Mouse (Mus musculus) erythroblast, embryonic 14.5 days (primary cell): ENCODE measurements around the gene Rgl3. TPM values are rescaled to one million over a fixed set of nuclear protein-coding genes. Genes with fewer than 3 reads are reported as not detected.

Source experiments
- H3K27me3 ChIP-seq: 2 replicates; pipeline ENCODE4 v1.6.1; 2012; ENCODE audit warnings: inconsistent platforms; ENCODE audit not compliant: control insufficient read depth
- H3K36me3 ChIP-seq: 2 replicates; pipeline ENCODE4 v1.6.1; 2012; ENCODE audit warnings: mild to moderate bottlenecking, inconsistent platforms; ENCODE audit not compliant: control insufficient read depth
- H3K4me1 ChIP-seq: 2 replicates; pipeline ENCODE4 v1.6.1; 2012; ENCODE audit warnings: inconsistent platforms; ENCODE audit not compliant: control insufficient read depth
- H3K4me3 ChIP-seq: replicated peaks from 2 replicates; pipeline ENCODE3; 2012; ENCODE audit warnings: moderate library complexity, mild to moderate bottlenecking, inconsistent platforms
- H3K9me3 ChIP-seq: 2 replicates; pipeline ENCODE4 v1.6.1; 2012; ENCODE audit warnings: low read length, inconsistent platforms, mixed read lengths; ENCODE audit not compliant: control insufficient read depth
- GATA1 ChIP-seq: IDR thresholded peaks from 2 replicates; pipeline ENCODE4 v1.6.1; 2012; ENCODE audit warnings: low read length, inconsistent platforms, mixed read lengths
- TAL1 ChIP-seq: IDR thresholded peaks from 3 replicates; pipeline ENCODE4 v1.6.1; 2012; ENCODE audit warnings: low read length, inconsistent platforms, mixed read lengths
- polyA plus RNA-seq: library from polyadenylated mRNA; stranded (reverse); fragments of >175 nt; gene quantifications from 2 replicates; pipeline ENCODE4 v1.2.3, GENCODE M21; 2012

Rgl3 gene
- polyA plus RNA-seq, 1 experiment, result 0.01 TPM

DNA sequence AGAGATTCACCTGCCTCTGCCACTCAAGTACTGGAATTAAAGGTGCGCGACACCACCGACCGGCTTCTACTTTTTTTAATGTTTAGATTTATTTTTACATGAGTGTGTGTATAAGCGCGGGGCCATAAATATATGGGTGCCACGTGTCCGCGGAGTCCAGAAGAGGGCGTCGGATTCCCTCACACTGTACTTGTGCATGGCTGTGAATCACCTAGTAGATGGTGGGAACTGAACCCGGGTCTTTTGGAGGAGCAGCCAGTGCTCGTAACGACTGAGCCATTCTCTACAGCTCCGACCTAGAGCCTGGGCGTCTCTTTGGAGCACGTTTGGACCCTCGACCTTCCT lies 34.0 kb downstream of the Rgl3 start:
- peaks cover 53% of the 10 kb centered on the region for H3K4me1 ChIP-seq
- no peak for TF ChIP-seq GATA1
- no peak for TF ChIP-seq TAL1
- H3K4me3 ChIP-seq, result peak overlapping the region; percentile 73
- peaks cover 5% of the 10 kb centered on the region; the same call in 1 of the 2 replicates for H3K27me3 ChIP-seq
- peaks cover 39% of the 10 kb centered on the region for H3K36me3 ChIP-seq
- peaks cover 2% of the 10 kb centered on the region; the same call in 1 of the 2 replicates for H3K9me3 ChIP-seq

DNA sequence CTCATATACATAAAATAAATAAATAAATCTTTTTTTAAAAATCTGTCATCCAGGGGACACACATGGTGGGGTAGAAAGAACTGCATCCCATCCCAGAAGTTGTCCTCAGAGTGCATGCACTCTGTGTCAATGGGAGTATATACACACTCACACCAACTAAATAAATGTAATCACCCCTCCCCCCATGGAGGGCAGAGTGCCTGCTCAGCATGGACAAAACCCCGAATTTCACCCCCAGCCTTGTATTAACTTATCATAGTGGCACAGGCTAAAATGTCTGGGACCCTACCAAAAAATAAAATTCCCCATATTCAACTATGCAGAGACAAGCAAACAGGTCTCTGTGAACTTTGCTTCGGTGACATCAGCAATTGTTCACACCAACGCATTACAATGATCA lies 34.6 kb downstream of the Rgl3 start:
- peaks cover 2% of the 10 kb centered on the region; the same call in 1 of the 2 replicates for H3K9me3 ChIP-seq
- H3K27me3 ChIP-seq, result peaks cover 5% of the 10 kb centered on the region; the same call in 1 of the 2 replicates
- peak overlapping the region; percentile 73 for H3K4me3 ChIP-seq
- TF ChIP-seq TAL1, result no peak
- TF ChIP-seq GATA1, result no peak
- H3K4me1 ChIP-seq, result peaks cover 48% of the 10 kb centered on the region
- peaks cover 33% of the 10 kb centered on the region for H3K36me3 ChIP-seq

DNA sequence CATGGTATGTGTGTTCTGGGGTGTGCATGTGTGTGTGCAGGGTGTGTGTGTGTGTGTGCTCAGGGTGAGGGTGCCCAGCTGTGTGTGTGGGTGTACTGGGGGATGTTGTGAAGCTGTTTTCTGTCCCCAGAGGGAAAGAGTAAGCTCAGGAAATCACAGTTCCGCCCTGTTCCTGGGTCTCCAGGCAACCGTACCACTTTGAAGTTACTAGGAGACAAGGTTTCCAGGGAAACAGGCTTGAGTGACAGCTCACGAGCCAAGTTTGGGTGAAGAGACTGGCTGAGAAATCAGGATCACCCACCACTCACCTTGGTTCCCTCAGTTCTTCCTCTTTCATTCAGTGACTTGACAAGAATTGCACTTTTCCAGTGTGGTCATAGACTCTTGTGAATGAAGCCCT lies 35.6 kb downstream of the Rgl3 start:
- Histone ChIP-seq H3K9me3 (peaks cover 2% of the 10 kb centered on the region; the same call in 1 of the 2 replicates), H3K27me3 (peaks cover 6% of the 10 kb centered on the region), H3K4me1 (peaks cover 37% of the 10 kb centered on the region), H3K36me3 (peaks cover 23% of the 10 kb centered on the region), H3K4me3 (no peak overlapping the region)
- TF ChIP-seq GATA1, result no peak
- no peak for TF ChIP-seq TAL1

DNA sequence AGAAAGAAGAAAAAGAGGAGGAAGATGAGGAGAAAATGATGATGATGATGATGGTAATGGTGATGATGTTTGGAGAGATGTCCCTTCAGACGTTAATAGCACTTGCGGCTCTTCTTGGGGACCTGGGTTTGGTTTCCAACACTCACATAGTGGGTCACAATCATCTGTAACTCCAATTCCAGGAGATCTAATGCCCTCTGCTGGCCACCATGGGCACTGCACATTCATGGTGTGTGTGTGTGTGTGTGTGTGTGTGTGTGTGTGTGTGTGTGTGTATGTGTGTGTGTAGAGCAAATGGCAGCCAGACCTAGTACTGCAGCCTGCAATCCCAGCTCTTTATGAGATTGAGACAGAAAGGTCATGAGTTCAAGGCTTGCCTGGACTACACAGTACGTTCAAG lies 37.3 kb downstream of the Rgl3 start:
- Histone ChIP-seq H3K27me3 (peaks cover 23% of the 10 kb centered on the region), H3K36me3 (peaks cover 7% of the 10 kb centered on the region), H3K9me3 (peaks cover 2% of the 10 kb centered on the region; the same call in 1 of the 2 replicates), H3K4me3 (no peak overlapping the region), H3K4me1 (peaks cover 27% of the 10 kb centered on the region)
- TF ChIP-seq GATA1, result no peak
- no peak for TF ChIP-seq TAL1

DNA sequence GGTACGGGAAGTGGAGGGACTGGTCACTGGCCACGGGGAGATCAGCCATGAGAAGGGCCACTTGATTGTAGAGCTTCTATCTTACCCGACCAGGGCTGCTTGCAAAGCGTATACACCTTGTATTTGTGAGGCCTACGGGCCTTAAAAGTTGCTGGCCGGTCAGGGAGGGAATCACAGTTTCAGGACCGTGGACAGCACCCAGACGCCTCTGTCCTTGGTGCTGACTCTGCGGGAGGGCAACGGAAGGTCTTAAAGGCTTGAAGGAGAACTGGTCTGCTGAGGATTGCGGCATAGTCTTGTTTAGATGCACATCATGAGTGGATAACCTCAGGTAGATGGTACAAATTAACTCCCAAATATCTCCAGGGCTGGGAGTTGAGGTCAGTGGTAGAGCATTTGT lies 38.9 kb downstream of the Rgl3 start:
- Histone ChIP-seq H3K36me3 (no peaks in the 10 kb centered on the region), H3K9me3 (peaks cover 2% of the 10 kb centered on the region; the same call in 1 of the 2 replicates), H3K4me3 (no peak overlapping the region), H3K4me1 (peaks cover 15% of the 10 kb centered on the region), H3K27me3 (peaks cover 28% of the 10 kb centered on the region)
- TF ChIP-seq GATA1, result no peak
- TF ChIP-seq TAL1, result no peak

DNA sequence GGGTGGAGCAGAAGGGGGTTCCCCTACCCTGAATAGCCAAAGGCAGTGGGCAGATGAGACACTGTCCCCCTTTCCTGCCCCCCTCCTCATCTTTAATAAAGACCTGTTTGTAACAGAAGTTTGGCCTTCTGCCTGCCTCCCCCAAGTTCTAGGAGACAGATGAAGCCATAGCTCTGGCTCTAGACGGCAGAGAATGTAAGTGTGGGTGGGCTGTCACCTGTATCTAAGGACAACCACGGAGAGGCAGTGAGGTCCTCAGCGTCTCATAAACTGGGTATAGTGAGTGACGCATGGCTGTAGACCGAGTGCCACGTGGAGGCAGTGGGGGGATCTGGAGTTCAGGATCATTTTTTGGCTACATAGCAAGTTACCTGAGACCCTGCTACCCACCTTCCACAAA lies 40.5 kb downstream of the Rgl3 start:
- peaks cover 32% of the 10 kb centered on the region for H3K27me3 ChIP-seq
- no peaks in the 10 kb centered on the region for H3K36me3 ChIP-seq
- H3K9me3 ChIP-seq, result peaks cover 4% of the 10 kb centered on the region; the same call in 1 of the 2 replicates
- no peak for TF ChIP-seq TAL1
- TF ChIP-seq GATA1, result no peak
- H3K4me1 ChIP-seq, result peaks cover 16% of the 10 kb centered on the region
- H3K4me3 ChIP-seq, result no peak overlapping the region

DNA sequence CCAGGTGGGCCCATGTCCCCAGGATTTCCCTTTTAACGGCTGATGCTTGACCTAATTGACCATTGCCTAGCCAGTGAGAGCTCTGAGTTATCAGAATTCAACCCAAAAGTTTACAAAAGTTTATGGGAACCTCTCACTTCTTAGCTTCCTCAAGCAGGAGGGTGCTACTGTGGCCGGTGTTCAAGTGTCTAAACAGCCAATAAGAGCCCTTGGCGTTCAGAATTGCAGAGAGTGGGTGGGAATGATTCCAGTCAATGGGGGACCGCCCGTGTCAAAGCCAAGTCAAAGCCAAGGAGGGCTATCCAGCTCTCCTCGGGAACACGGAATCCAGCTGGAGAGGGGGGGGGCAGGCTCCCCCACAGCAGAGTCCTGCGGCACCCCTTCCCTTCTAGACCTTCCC lies 41.1 kb downstream of the Rgl3 start:
- Histone ChIP-seq H3K27me3 (peaks cover 37% of the 10 kb centered on the region), H3K36me3 (no peaks in the 10 kb centered on the region), H3K4me1 (peaks cover 16% of the 10 kb centered on the region), H3K4me3 (no peak overlapping the region), H3K9me3 (peaks cover 10% of the 10 kb centered on the region)
- TF ChIP-seq GATA1 (no peak), TAL1 (no peak)

DNA sequence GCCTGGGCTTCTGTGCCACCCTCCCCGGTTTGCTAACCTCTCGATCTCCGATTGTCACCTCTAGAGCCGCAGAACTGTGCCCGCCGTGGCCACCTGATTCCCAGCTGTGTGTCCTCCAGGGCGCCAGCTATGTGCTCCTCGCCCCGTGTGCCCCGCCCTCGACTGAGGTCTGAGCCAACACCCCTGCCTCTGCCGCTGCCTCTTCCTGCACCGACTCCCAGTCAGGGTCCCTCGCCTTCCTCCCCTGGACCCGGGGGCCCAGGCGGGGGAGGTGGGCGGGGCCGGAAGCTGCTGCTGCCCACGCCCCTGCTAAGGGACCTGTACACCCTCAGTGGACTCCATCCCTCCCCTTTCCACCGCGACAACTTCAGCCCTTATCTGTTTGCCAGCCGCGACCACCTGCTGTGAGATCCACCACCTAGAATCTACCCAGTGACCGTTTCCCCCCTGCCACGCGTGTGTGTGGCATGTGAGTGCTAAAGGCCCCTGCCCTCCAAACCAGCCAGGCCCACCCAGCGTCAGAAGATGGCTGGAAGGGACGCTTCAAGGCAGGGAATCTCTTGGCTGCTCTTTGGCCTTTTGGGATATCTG lies 41.6 kb downstream of the Rgl3 start:
- no peak overlapping the region for H3K4me3 ChIP-seq
- no peaks in the 10 kb centered on the region for H3K36me3 ChIP-seq
- peaks cover 38% of the 10 kb centered on the region for H3K27me3 ChIP-seq
- TF ChIP-seq GATA1 (no peak), TAL1 (no peak)
- peaks cover 16% of the 10 kb centered on the region for H3K4me1 ChIP-seq
- H3K9me3 ChIP-seq, result peaks cover 10% of the 10 kb centered on the region

DNA sequence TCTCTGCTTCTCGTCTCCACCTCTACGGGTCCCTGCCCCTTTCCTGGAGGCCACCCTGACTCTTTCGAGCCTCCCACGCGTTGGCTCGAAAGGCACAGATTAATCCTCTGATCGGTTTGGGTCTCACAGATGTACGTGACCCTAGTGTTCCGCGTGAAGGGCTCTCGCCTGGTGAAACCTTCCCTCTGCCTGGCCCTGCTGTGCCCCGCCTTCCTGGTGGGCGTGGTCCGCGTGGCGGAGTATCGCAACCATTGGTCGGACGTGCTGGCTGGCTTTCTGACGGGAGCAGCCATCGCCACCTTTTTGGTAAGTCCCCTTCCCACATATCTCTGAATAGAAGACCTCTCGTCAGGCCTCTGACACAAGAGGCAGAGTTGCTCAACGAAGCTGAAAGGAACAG lies 45.0 kb downstream of the Rgl3 start:
- Histone ChIP-seq H3K4me1 (peaks cover 16% of the 10 kb centered on the region), H3K27me3 (peaks cover 38% of the 10 kb centered on the region), H3K36me3 (no peaks in the 10 kb centered on the region), H3K9me3 (peaks cover 8% of the 10 kb centered on the region), H3K4me3 (no peak overlapping the region)
- TF ChIP-seq TAL1 (no peak), GATA1 (no peak)

DNA sequence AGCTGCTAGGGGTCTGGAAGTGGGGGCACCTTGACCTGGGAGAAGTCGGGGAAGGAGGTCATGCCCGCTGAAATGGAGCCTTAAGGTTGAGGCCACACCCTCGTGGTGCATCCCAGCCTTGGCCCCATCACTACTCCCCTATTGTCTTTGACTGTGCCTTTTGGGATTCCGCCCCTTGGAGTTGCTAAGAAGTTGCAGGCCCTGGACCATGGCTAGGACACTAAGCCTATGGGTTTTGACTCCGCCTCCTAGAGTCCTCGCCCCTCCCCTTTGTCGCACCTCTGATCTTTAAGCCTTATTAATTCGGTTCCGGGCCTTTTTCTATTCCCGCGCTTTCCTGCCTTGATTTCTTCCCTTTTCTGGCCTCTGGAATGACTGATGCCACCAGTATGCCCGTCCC lies 45.6 kb downstream of the Rgl3 start:
- Histone ChIP-seq H3K27me3 (peaks cover 32% of the 10 kb centered on the region), H3K36me3 (no peaks in the 10 kb centered on the region), H3K9me3 (peaks cover 8% of the 10 kb centered on the region), H3K4me1 (peaks cover 16% of the 10 kb centered on the region), H3K4me3 (no peak overlapping the region)
- TF ChIP-seq GATA1, result no peak
- no peak for TF ChIP-seq TAL1
